Mouse (Mus musculus): ENCODE measurements around the gene Btbd11. TPM values are rescaled to one million over a fixed set of nuclear protein-coding genes. Genes with fewer than 3 reads are reported as not detected.

Btbd11 gene
- polyA plus RNA-seq, 1 experiment = 1.8 TPM

- TF ChIP-seq CTCF (IDR thresholded peaks at IDR 0.05; ENCODE audit: extremely low read depth, insufficient read length, insufficient replicate concordance, low read depth, low read length) (no peak), POLR2A (IDR thresholded peaks at IDR 0.05; ENCODE audit: low read depth, low read length) (no peak)
- H3K36me3 ChIP-seq (ENCODE audit: control insufficient read depth, insufficient read depth, low read length) = no peaks in the 10 kb centered on the region
- no peaks in the 10 kb centered on the region for H3K27me3 ChIP-seq (ENCODE audit: control insufficient read depth, insufficient read depth, low read length)
- 79% methylated on average over 2 of the region's 2 CpGs for whole genome bisulfite sequencing
- no peak overlapping the region for H3K27ac ChIP-seq (ENCODE audit: insufficient read depth, low read depth, low read length)
- no peak overlapping the region for H3K4me3 ChIP-seq (ENCODE audit: low read depth, low read length)
- no peaks in the 10 kb centered on the region for H3K4me1 ChIP-seq (ENCODE audit: control insufficient read depth, insufficient read depth, insufficient read length, low read length)
These were observed 204.7 kb downstream of the Btbd11 start for GRCm38 (mm10) chr10:85591296-85591695.

- Histone ChIP-seq H3K36me3 (ENCODE audit: control insufficient read depth, insufficient read depth, low read length) (no peaks in the 10 kb centered on the region), H3K27me3 (ENCODE audit: control insufficient read depth, insufficient read depth, low read length) (no peaks in the 10 kb centered on the region), H3K4me1 (ENCODE audit: control insufficient read depth, insufficient read depth, insufficient read length, low read length) (no peaks in the 10 kb centered on the region), H3K4me3 (ENCODE audit: low read depth, low read length) (no peak overlapping the region), H3K27ac (ENCODE audit: insufficient read depth, low read depth, low read length) (no peak overlapping the region)
- TF ChIP-seq POLR2A (IDR thresholded peaks at IDR 0.05; ENCODE audit: low read depth, low read length) = no peak
- no peak for TF ChIP-seq CTCF (IDR thresholded peaks at IDR 0.05; ENCODE audit: extremely low read depth, insufficient read length, insufficient replicate concordance, low read depth, low read length)
- 38% methylated on average over 6 of the region's 6 CpGs for WGBS
These were observed 205.4 kb downstream of the Btbd11 start for GRCm38 (mm10) chr10:85591986-85592385.

GRCm38 (mm10) chr10:85596301-85596700, 209.7 kb downstream of the Btbd11 start:
- Histone ChIP-seq H3K27me3 (ENCODE audit: control insufficient read depth, insufficient read depth, low read length) (no peaks in the 10 kb centered on the region; the same call in none of the 2 replicates), H3K4me1 (ENCODE audit: control insufficient read depth, insufficient read depth, insufficient read length, low read length) (no peaks in the 10 kb centered on the region; the same call in 1 of the 2 replicates), H3K4me3 (ENCODE audit: low read depth, low read length) (no peak overlapping the region), H3K36me3 (ENCODE audit: control insufficient read depth, insufficient read depth, low read length) (no peaks in the 10 kb centered on the region), H3K27ac (ENCODE audit: insufficient read depth, low read depth, low read length) (no peak overlapping the region)
- TF ChIP-seq CTCF (IDR thresholded peaks at IDR 0.05; ENCODE audit: extremely low read depth, insufficient read length, insufficient replicate concordance, low read depth, low read length) (no peak), POLR2A (IDR thresholded peaks at IDR 0.05; ENCODE audit: low read depth, low read length) (no peak)
- WGBS = 71% methylated on average over 5 of the region's 5 CpGs

- no peaks in the 10 kb centered on the region; the same call in 1 of the 2 replicates for H3K4me1 ChIP-seq (ENCODE audit: control insufficient read depth, insufficient read depth, insufficient read length, low read length)
- H3K36me3 ChIP-seq (ENCODE audit: control insufficient read depth, insufficient read depth, low read length) = no peaks in the 10 kb centered on the region
- peak overlapping the region; percentile 23 for H3K4me3 ChIP-seq (ENCODE audit: low read depth, low read length)
- H3K27ac ChIP-seq (ENCODE audit: insufficient read depth, low read depth, low read length) = no peak overlapping the region
- no peaks in the 10 kb centered on the region; the same call in none of the 2 replicates for H3K27me3 ChIP-seq (ENCODE audit: control insufficient read depth, insufficient read depth, low read length)
- 25% methylated on average over 9 of the region's 9 CpGs for WGBS
- TF ChIP-seq POLR2A (IDR thresholded peaks at IDR 0.05; ENCODE audit: low read depth, low read length) (no peak), CTCF (IDR thresholded peaks at IDR 0.05; ENCODE audit: extremely low read depth, insufficient read length, insufficient replicate concordance, low read depth, low read length) (no peak)
These were observed 211.5 kb downstream of the Btbd11 start for GRCm38 (mm10) chr10:85598093-85598599.

- WGBS = 5% methylated on average over 41 of the region's 41 CpGs
- TF ChIP-seq POLR2A (IDR thresholded peaks at IDR 0.05; ENCODE audit: low read depth, low read length) (no peak), CTCF (IDR thresholded peaks at IDR 0.05; ENCODE audit: extremely low read depth, insufficient read length, insufficient replicate concordance, low read depth, low read length) (no peak)
- peak overlapping the region; percentile 23 for H3K4me3 ChIP-seq (ENCODE audit: low read depth, low read length)
- H3K4me1 ChIP-seq (ENCODE audit: control insufficient read depth, insufficient read depth, insufficient read length, low read length) = no peaks in the 10 kb centered on the region; the same call in 1 of the 2 replicates
- no peaks in the 10 kb centered on the region for H3K36me3 ChIP-seq (ENCODE audit: control insufficient read depth, insufficient read depth, low read length)
- H3K27me3 ChIP-seq (ENCODE audit: control insufficient read depth, insufficient read depth, low read length) = no peaks in the 10 kb centered on the region; the same call in none of the 2 replicates
- no peak overlapping the region for H3K27ac ChIP-seq (ENCODE audit: insufficient read depth, low read depth, low read length)
These were observed 212.3 kb downstream of the Btbd11 start for GRCm38 (mm10) chr10:85598603-85599542.

GRCm38 (mm10) chr10:85602546-85602945, 215.9 kb downstream of the Btbd11 start:
- Histone ChIP-seq H3K4me3 (ENCODE audit: low read depth, low read length) (no peak overlapping the region), H3K4me1 (ENCODE audit: control insufficient read depth, insufficient read depth, insufficient read length, low read length) (no peaks in the 10 kb centered on the region; the same call in 1 of the 2 replicates), H3K27me3 (ENCODE audit: control insufficient read depth, insufficient read depth, low read length) (no peaks in the 10 kb centered on the region; the same call in none of the 2 replicates), H3K36me3 (ENCODE audit: control insufficient read depth, insufficient read depth, low read length) (no peaks in the 10 kb centered on the region), H3K27ac (ENCODE audit: insufficient read depth, low read depth, low read length) (no peak overlapping the region)
- TF ChIP-seq POLR2A (IDR thresholded peaks at IDR 0.05; ENCODE audit: low read depth, low read length) (no peak), CTCF (IDR thresholded peaks at IDR 0.05; ENCODE audit: extremely low read depth, insufficient read length, insufficient replicate concordance, low read depth, low read length) (no peak)
- 82% methylated on average over 11 of the region's 11 CpGs for WGBS

- WGBS = 74% methylated on average over 9 of the region's 9 CpGs
- no peak overlapping the region for H3K27ac ChIP-seq (ENCODE audit: insufficient read depth, low read depth, low read length)
- H3K27me3 ChIP-seq (ENCODE audit: control insufficient read depth, insufficient read depth, low read length) = no peaks in the 10 kb centered on the region
- no peaks in the 10 kb centered on the region for H3K4me1 ChIP-seq (ENCODE audit: control insufficient read depth, insufficient read depth, insufficient read length, low read length)
- TF ChIP-seq CTCF (IDR thresholded peaks at IDR 0.05; ENCODE audit: extremely low read depth, insufficient read length, insufficient replicate concordance, low read depth, low read length) (no peak), POLR2A (IDR thresholded peaks at IDR 0.05; ENCODE audit: low read depth, low read length) (no peak)
- no peaks in the 10 kb centered on the region for H3K36me3 ChIP-seq (ENCODE audit: control insufficient read depth, insufficient read depth, low read length)
- no peak overlapping the region for H3K4me3 ChIP-seq (ENCODE audit: low read depth, low read length)
These were observed 217.9 kb downstream of the Btbd11 start for GRCm38 (mm10) chr10:85604556-85604955.

Data from small intestine, adult 2 months (tissue).